Mouse (Mus musculus) heart, postnatal 0 days (tissue): Measurements from ENCODE around the gene Tmem251. TPM values are rescaled to one million over a fixed set of nuclear protein-coding genes. Genes with fewer than 3 reads are reported as not detected.
A peak's percentile ranks its signal among the peaks of the same experiment; 100 is the strongest.

Experiments
- ATAC-seq: fragments of 200-750 bp; cut with Nextera tagmentation; 2 replicates; pipeline ENCODE4 v1.8.0; 2017; ENCODE audit warnings: low read depth, moderate number of reproducible peaks, moderate library complexity; ENCODE audit not compliant: insufficient read depth
- DNase-seq: peaks from one replicate; pipeline ENCODE4 v3.0.0-alpha.2; 2016; ENCODE audit warnings: low spot score
- H3K27ac ChIP-seq: fragments of 300-500 bp; sonication (generic); 2 replicates; pipeline ENCODE4 v1.5.1; 2014; ENCODE audit warnings: low read depth, mild to moderate bottlenecking
- H3K27me3 ChIP-seq: fragments of 300-500 bp; sonication (generic); 2 replicates; pipeline ENCODE4 v1.6.1; 2014; ENCODE audit warnings: low read length, mixed read lengths; ENCODE audit not compliant: control insufficient read depth, insufficient read depth
- H3K36me3 ChIP-seq: fragments of 300-500 bp; sonication (generic); replicated peaks from 2 replicates; pipeline ENCODE4 v1.6.1; 2014; ENCODE audit warnings: low read length, mixed read lengths; ENCODE audit not compliant: control insufficient read depth, insufficient read depth
- H3K4me1 ChIP-seq: fragments of 300-500 bp; sonication (generic); 2 replicates; pipeline ENCODE4 v1.6.1; 2014; ENCODE audit warnings: antibody characterized with exemption; ENCODE audit not compliant: control insufficient read depth, insufficient read depth
- H3K4me2 ChIP-seq: fragments of 300-500 bp; sonication (generic); 2 replicates; pipeline ENCODE4 v1.6.1; 2014; ENCODE audit warnings: low read depth, mild to moderate bottlenecking, low read length, moderate library complexity
- H3K4me3 ChIP-seq: fragments of 300-500 bp; sonication (generic); 2 replicates; pipeline ENCODE4 v1.5.1; 2014; ENCODE audit warnings: low read depth, low read length
- H3K9ac ChIP-seq: fragments of 300-500 bp; sonication (generic); replicated peaks from 2 replicates; pipeline ENCODE4 v1.6.1; 2014; ENCODE audit warnings: low read depth, low read length, mixed read lengths
- H3K9me3 ChIP-seq: fragments of 300-500 bp; sonication (generic); replicated peaks from 2 replicates; pipeline ENCODE4 v1.6.1; 2016; ENCODE audit warnings: low read length; ENCODE audit not compliant: control insufficient read depth
- CTCF ChIP-seq: IDR thresholded peaks from 2 replicates; pipeline ENCODE4 v1.5.1; 2016; ENCODE audit warnings: antibody characterized with exemption, control low read depth, low read depth
- EP300 ChIP-seq: IDR thresholded peaks from 2 replicates; pipeline ENCODE4 v1.6.1; 2016; ENCODE audit warnings: antibody characterized with exemption, low read depth
- WGBS: fragments of 180-500 bp; shearing (Covaris S2); extraction: QIAGEN DNeasy Blood & Tissue Kit; methylation state at CpG from one replicate; pipeline ENCODE4 v1.1.7; 2014; 5-methylcytosine and 5-hydroxymethylcytosine counted together
- polyA plus RNA-seq: library from polyadenylated mRNA; unstranded; fragments of >200 nt; fragmentation: Nextera tagmentation; extraction: Ambion mirVana; gene quantifications from 2 replicates; pipeline ENCODE4 v1.2.1, GENCODE M21; 2015
- total RNA-seq: library from RNA; depleted of rRNA; stranded (reverse); fragments of >200 nt; gene quantifications from 2 replicates; pipeline ENCODE4 v1.2.3, GENCODE M21; 2014; ENCODE audit warnings: low replicate concordance

Gene Tmem251
- total and polyA plus RNA-seq, 2 experiments from 2014 or later = 2.6 to 10.0 TPM

GRCm38 (mm10) chr12:102743036-102743588, 450 bp upstream of the Tmem251 start:
- Histone ChIP-seq H3K4me1 (peaks cover 13% of the 10 kb centered on the region), H3K4me2 (peak overlapping the region; percentile 90), H3K36me3 (peaks cover 7% of the 10 kb centered on the region; the same call in 1 of the 2 replicates), H3K9me3 (no peaks in the 10 kb centered on the region), H3K9ac (peak overlapping the region; percentile 84), H3K4me3 (peak overlapping the region; percentile 89), H3K27ac (peak overlapping the region; percentile 95), H3K27me3 (no peaks in the 10 kb centered on the region)
- under 1% methylated on average over 33 of the region's 33 CpGs for WGBS
- TF ChIP-seq EP300 (no peak), CTCF (no peak)
- ATAC-seq (peak; percentile 45), DNase-seq (no peak)

- no peak for ATAC-seq
- Histone ChIP-seq H3K4me3 (no peak overlapping the region), H3K9ac (peak overlapping the region; percentile 84), H3K36me3 (peaks cover 7% of the 10 kb centered on the region), H3K27ac (no peak overlapping the region), H3K4me2 (peak overlapping the region; percentile 90; the same call in 1 of the 2 replicates), H3K4me1 (peaks cover 13% of the 10 kb centered on the region), H3K27me3 (no peaks in the 10 kb centered on the region), H3K9me3 (no peaks in the 10 kb centered on the region)
- no peak for DNase-seq
- WGBS = 51% methylated on average over 6 of the region's 6 CpGs
- TF ChIP-seq EP300 = no peak
- TF ChIP-seq CTCF = no peak
These were observed 1.3 kb downstream of the Tmem251 start for GRCm38 (mm10) chr12:102744839-102745238.

- Histone ChIP-seq H3K4me2 (no peak overlapping the region), H3K9ac (no peak overlapping the region), H3K27ac (no peak overlapping the region), H3K27me3 (no peaks in the 10 kb centered on the region), H3K4me3 (no peak overlapping the region), H3K4me1 (peaks cover 5% of the 10 kb centered on the region; the same call in 1 of the 2 replicates), H3K9me3 (no peaks in the 10 kb centered on the region), H3K36me3 (peaks cover 7% of the 10 kb centered on the region)
- WGBS = 86% methylated on average over 3 of the region's 3 CpGs
- no peak for ATAC-seq
- TF ChIP-seq CTCF = no peak
- no peak for DNase-seq
These were observed 4.7 kb downstream of the Tmem251 start for GRCm38 (mm10) chr12:102748256-102748655.

- H3K9ac ChIP-seq = no peak overlapping the region
- WGBS = 70% methylated on average over 7 of the region's 7 CpGs
These were observed 12.7 kb downstream of the Tmem251 start for GRCm38 (mm10) chr12:102756304-102756703.

GRCm38 (mm10) chr12:102757055-102757688, 13.6 kb downstream of the Tmem251 start:
- Histone ChIP-seq H3K27ac (peak overlapping the region; percentile 78), H3K4me3 (peak overlapping the region; percentile 94), H3K9me3 (no peaks in the 10 kb centered on the region), H3K36me3 (0 out of 2 replicates have a peak, but pooled peaks cover under 1% of the 10 kb centered on the region), H3K4me1 (peaks cover 15% of the 10 kb centered on the region), H3K4me2 (peak overlapping the region; percentile 87), H3K9ac (peak overlapping the region; percentile 80), H3K27me3 (no peaks in the 10 kb centered on the region)
- DNase-seq (no peak), ATAC-seq (peak; percentile 77)
- WGBS = under 1% methylated on average over 46 of the region's 46 CpGs
- no peak for TF ChIP-seq CTCF
- 0 out of 2 replicates have a peak, but pooled peaks have one; percentile 30 for TF ChIP-seq EP300

More at GRCm38 (mm10) chr12:102756304-102756703, 12.7 kb downstream of the Tmem251 start:
- Histone ChIP-seq H3K36me3 (no peaks in the 10 kb centered on the region), H3K27me3 (no peaks in the 10 kb centered on the region), H3K4me1 (peaks cover 15% of the 10 kb centered on the region), H3K9me3 (no peaks in the 10 kb centered on the region), H3K4me3 (peak overlapping the region; percentile 94), H3K27ac (peak overlapping the region; percentile 78; the same call in 1 of the 2 replicates), H3K4me2 (peak overlapping the region; percentile 87)
- DNase-seq = no peak
- TF ChIP-seq EP300 (no peak), CTCF (peak; percentile 25; the same call in 1 of the 2 replicates)
- no peak for ATAC-seq
